Mouse (Mus musculus) left cerebral cortex, adult 8-10 months (tissue): ENCODE results near the gene Timm17b. TPM values are rescaled to one million over a fixed set of nuclear protein-coding genes. Genes with fewer than 3 reads are reported as not detected.
A peak's percentile ranks its signal among the peaks of the same experiment; 100 is the strongest.
"Not testable (repeated sequence)": the region's sequence is repeated elsewhere in the genome, so short reads cannot be mapped to it uniquely, and the experiment has no call there.

Experiments
- DNase-seq, 2 experiments: peaks; one replicate each; pipeline ENCODE4 v3.0.0; 2022; ENCODE audit warnings: low spot score in 2 of 2
- total RNA-seq, 4 experiments: library from RNA; stranded (reverse); gene quantifications; 2 replicates each; pipeline ENCODE4 v1.2.4; 2022

Timm17b gene
- total RNA-seq = 10 to 100 TPM; 22.9 to 33.3 (median 29.3) TPM

- DNase-seq = peak; percentile 63 to 91
These were observed at the start of gene Timm17b, which contains the start of gene Pqbp1 for GRCm38 (mm10) chrX:7898880-7899874. Gene Timm17b, plus strand, starts transcription at chrX:7899357. Gene Pqbp1, minus strand, starts transcription at chrX:7899269.

GRCm38 (mm10) chrX:7854578-7854977 is 44.6 kb upstream of the Timm17b start:
- DNase-seq = no peak

DNA sequence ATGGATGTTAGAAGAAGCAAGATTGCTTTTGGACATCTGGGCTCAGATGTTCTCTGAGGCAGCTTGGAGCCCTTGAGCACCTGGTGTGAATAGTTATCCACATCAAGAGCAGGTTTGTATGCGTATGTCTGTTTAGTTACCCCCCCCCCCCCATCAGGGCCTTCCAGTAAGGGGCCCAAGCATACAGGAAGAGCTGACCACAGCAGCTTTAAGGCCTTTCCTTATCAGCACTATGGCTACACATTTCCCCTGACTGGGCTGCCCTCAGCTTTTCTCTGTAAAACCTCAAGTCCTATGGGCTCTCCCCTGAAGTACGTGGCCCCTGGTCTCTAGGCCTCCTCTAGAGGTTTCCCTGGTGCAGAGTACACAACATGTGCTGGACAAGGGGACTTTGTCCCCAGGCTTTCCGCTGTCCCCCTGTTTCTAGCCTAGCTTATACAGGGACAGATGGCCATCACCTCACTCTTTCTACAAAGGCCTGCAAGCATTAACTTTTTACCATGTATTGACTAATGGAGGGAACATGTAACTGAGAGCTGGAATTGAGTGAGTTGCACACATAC is 39.9 kb upstream of the Timm17b start:
- no peak for DNase-seq

GRCm38 (mm10) chrX:7863181-7863580 is 36.0 kb upstream of the Timm17b start:
- no peak for DNase-seq

DNA sequence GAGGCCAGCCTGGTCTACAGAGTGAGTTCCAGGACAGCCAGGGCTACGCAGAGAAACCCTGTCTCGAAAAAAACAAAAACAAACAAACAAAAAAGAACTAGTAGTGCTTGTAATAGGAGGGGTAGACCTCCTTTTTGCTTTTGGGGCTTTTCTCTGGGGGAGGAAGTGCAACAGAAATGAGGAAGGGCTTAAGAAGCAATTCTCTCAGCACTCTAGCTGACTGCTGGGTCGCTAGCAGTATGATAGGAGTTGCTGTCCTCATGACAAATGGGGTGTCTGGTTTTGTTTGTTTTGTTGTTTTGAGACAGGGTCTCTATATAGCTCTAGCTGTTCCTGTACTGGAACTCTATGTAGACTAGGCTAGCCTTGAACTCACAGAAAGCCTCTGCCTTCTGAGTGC is 34.6 kb upstream of the Timm17b start:
- DNase-seq = no peak

DNA sequence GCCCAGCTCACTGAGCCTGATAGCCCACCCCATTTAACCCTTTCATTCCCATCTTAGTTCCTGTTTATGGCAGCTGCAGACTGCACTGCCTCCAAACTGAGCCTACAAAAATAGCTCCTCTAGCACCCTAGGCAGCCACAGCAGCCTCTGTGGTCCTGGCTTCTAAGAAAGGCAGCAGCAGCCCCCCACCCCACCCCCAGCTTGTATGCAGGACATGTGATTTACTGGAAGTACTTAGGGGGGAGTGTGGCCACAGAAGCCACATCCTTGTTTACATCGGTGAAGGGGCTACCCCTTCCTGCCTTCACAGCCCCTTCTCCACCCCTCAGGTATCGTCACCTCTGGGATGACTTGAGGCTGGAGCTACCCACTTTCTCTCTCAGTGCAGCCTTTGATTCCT is 33.8 kb upstream of the Timm17b start:
- no peak for DNase-seq

GRCm38 (mm10) chrX:7865786-7866185 is 33.4 kb upstream of the Timm17b start:
- no peak for DNase-seq

GRCm38 (mm10) chrX:7867141-7867540 is 32.0 kb upstream of the Timm17b start:
- DNase-seq = no peak

- DNase-seq = no peak
These were observed 30.7 kb upstream of the Timm17b start for GRCm38 (mm10) chrX:7868506-7868905.

GRCm38 (mm10) chrX:7869826-7870225 is 29.3 kb upstream of the Timm17b start:
- DNase-seq = no peak

GRCm38 (mm10) chrX:7878007-7878419 is 21.1 kb upstream of the Timm17b start, which contains the start of gene Pim2:
Gene Pim2, plus strand, starts transcription at chrX:7878262.
- DNase-seq = peak; percentile 50 to 87

- DNase-seq = peak in 1 of 2 experiments; percentile 31
These were observed 20.7 kb upstream of the Timm17b start for GRCm38 (mm10) chrX:7878495-7878894.

- peak; percentile 31 to 70 for DNase-seq
These were observed 19.3 kb upstream of the Timm17b start for GRCm38 (mm10) chrX:7879819-7880218.

GRCm38 (mm10) chrX:7883841-7884567 is 15.2 kb upstream of the Timm17b start, which contains the start of gene Slc35a2:
Gene Slc35a2, plus strand, starts transcription at chrX:7884028.
- DNase-seq = peak; percentile 54 to 81

GRCm38 (mm10) chrX:7898211-7898610 is 946 bp upstream of the Timm17b start:
- DNase-seq = no peak

- no peak for DNase-seq
These were observed 5.3 kb downstream of the Timm17b start for GRCm38 (mm10) chrX:7904441-7904840.

DNA sequence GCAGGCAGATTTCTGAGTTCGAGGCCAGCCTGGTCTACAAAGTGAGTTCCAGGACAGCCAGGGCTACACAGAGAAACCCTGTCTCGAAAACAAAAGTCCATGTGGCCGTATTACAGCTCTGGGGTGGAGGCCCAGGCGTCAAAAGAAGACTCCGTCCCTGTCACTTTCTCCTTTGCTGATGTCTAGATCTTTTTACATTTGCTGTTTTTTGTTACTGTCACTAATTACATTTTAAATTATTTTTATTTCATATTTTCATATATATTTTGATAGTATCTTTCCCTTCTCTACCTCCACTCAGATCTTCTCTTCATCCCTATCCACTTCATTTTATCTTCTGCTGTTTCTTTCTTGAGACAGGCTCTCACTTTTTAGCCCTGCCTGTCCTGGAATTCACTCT is 8.6 kb downstream of the Timm17b start, which contains the start of gene Gm10491:
TSS of gene Gm10491 (minus strand) at position 101 of the 400 bp plus-strand sequence.
- no peak for DNase-seq

GRCm38 (mm10) chrX:7909242-7909641 is 10.1 kb downstream of the Timm17b start, which contains the start of gene Gm10490:
Gene Gm10490, plus strand, starts transcription at chrX:7909542.
- not testable (repeated sequence) for DNase-seq

GRCm38 (mm10) chrX:7910473-7910872 is 11.3 kb downstream of the Timm17b start:
- DNase-seq = no peak

GRCm38 (mm10) chrX:7915669-7916068 is 16.5 kb downstream of the Timm17b start:
- not testable (repeated sequence) for DNase-seq

DNA sequence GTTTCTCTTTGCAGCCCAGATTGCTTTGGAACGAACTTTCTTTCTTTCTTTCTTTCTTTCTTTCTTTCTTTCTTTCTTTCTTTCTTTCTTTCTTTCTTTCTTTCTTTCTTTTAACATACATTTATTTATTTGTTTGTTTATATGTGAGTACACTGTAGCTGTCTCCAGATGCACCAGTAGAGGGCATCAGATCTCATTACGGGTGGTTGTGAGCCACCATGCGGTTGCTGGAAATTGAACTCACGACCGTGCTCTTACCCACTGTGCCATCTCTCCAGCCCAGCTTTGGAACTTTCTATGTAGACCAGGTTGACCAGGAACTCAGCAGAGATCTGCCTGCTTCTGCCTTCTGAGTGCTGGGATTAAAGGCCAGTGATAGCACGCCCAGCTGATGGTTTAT is 18.8 kb downstream of the Timm17b start:
- DNase-seq = not testable (repeated sequence)
